Mouse (Mus musculus) gastrocnemius, adult 18-20 months (tissue): ENCODE results near the gene Kcnk2. TPM values are rescaled to one million over a fixed set of nuclear protein-coding genes. Genes with fewer than 3 reads are reported as not detected.

Experiments
- DNase-seq: peaks from one replicate; pipeline ENCODE4 v3.0.0; 2021; ENCODE audit warnings: low spot score
- long read RNA-seq, 2 experiments: library from polyadenylated mRNA; stranded (forward); transcript quantifications; one replicate each; pipeline ENCODE4 v2.0.0; 2021
- total RNA-seq, 2 experiments: library from RNA; stranded (reverse); gene quantifications; 2 replicates each; pipeline ENCODE4 v1.2.3; 2021

Kcnk2 gene
- 1 to 10 TPM; 1.2 to 1.9 TPM for total RNA-seq
- long read RNA-seq, experiment 1, partial matches to known transcripts = 0 of 4 reads
- long read RNA-seq, experiment 1, other reads (novel, unspliced or antisense) = 1 of 4 reads
- long read RNA-seq, experiment 2 = 0 reads

DNA sequence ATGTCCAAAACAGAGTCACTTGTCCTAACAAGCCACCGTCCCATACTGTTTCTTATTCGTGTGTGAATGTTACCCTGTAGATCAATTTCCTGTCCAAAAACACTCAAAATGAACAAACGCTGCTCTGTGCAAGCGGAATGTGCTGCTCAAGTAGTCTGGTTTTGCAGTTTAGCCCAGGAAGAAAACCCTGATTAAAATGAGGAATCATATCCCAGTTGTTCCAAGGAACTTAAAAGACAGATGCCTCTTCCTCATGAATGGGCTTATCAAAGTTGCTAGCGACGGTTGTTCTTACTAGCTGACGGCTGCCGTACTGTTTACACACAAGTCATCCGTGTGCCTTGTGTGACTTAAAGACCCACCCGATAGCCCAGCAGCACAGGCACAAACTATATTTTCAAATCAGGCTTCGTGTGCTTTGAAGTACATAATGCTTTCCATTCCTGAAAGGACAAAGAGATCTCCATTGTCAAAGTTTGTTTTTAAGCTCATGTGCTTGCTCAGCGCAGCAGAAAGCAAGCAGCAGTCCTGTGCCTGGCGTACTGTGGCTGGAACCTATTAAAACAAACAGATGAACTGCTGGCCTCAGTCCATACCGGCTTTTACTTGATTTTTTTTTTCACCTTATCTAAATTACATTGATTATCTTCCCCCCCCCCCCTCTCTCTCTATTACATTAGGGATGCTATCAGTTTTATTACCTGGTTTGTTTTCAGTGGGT is at the start of gene Kcnk2:
TSS of gene Kcnk2 (minus strand) at position 51 of the 721 bp plus-strand sequence.
- no peak for DNase-seq

DNA sequence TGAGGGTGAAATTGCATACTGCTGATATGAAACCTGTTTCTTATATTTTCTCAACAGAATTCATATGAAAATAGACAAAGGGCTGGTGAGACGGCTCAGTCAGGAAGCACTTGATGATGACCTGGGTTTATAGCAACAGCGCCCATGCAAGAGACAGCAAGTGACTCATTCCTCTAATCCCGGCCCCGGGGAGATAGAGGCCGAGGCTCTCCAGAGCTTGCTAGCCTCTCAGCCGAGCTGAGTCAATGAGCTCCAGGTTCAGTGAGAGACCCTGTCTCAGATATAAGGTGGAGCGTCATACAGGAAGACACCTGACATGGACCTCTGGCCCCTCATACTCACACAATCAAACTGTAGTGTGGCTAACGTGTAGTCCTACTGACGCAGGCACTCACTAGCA is 38.7 kb upstream of the Kcnk2 start:
- no peak for DNase-seq

DNA sequence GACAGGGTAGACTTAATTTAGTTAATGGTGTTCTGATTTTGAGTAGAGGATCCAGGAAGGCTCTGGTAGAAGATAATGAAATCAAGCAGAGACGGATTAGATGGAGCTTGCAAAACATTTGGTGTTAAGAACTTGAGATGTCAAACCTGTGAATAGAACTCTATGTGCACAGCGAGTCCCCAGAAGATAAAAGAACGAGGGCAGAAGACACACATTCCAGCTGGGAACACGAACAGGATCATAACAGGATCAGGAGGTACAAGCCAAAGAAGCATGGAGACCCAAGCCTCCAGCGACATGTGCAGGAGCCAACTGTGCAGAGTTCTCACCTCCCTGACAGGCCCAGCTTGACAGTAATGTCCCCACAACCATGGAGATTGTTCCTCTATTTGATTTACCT is 35.1 kb upstream of the Kcnk2 start:
- no peak for DNase-seq

DNA sequence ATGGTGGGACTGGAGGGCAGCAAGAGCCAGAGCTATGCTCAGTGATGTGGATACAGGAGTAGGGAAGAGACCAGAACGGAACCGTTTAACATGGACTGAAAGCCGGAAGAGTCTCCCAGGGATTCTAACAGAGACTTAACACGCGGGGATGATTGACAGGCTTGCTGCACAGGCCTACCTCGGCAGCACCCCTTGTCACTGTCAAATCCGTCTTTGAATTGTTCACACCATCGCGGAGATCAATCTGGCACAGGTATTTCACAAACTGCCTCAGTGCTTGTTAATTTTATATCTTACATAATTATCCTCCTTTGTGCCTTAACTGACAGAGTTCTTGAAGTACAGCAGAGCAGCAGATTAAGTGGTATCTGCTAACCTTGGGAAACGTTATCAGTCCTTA is 33.4 kb upstream of the Kcnk2 start:
- DNase-seq = no peak

DNA sequence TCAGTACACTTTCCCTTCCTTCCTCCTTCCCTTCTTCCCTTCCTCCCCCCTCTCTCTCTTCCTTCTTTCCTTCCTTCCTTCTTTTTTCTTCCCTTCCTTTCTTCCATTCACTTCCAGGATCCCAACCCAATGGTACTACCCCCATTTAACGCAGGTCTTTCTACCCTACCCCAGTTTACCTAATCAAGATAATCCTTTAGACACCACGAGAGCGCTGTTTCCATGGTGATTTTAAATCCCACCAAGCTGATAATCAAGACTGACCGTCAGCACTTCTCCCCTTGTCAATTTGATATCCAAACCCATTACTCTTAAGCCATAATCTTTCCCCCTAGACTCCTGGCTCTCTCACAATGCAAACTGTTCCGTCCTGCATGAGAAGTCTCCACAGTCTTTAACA is 29.4 kb upstream of the Kcnk2 start:
- DNase-seq = no peak

DNA sequence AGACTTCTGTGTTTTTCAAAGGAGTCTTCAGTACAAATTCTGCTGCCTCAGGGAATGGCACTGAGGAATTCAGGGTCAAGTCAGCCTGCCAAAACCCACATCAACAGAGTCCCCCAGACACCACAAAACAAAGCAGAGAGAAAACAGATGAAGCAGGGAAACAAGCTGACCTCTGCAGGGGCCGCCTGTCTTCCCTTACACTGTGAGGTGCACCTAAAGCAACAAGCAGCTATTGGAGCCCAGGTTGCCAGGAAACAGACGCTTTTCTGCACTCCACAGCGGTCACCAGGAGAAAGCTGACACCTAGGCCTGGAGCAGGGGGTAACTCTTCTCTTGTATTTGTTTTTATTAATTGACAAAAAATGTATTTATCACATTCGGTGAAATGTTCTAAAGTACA is 28.5 kb upstream of the Kcnk2 start:
- no peak for DNase-seq

DNA sequence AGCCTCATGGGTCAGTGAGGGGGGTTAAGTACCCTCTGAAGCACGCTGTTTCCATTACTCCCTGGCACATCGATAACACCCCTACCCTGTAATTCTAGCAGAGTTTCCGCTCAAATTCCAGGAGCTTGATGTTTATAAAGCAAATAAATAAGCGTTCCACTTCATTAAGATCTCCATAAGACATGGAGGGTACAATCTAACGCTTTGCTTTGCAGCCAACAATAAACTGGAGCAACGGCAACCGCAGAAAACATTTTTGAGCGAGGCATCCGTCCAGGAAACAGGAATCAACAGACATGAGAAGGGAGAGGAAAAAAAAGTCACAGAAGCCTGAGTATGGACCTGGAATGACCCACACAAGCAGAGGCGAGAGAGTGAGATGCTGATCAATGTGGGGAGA is 27.5 kb upstream of the Kcnk2 start:
- no peak for DNase-seq

DNA sequence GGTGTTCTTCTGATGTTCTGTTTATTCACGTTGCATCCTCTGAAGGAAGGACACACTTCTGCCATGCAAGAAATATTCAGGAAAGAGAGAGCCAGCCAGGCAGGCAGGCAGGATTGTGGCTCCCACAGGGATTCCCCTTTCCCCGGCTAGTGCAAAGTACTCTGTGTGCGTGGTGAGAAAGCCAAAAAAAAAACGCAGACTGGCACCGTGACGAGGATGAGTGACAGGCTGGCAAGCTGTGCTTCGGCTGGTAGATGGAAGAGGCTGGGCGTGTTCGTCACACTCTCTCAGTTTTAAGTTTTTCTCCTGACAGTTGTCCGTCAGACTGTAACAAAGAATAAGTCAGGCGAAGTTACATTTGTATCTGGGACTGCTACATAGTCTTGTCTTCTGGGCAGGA is 24.2 kb upstream of the Kcnk2 start:
- no peak for DNase-seq

DNA sequence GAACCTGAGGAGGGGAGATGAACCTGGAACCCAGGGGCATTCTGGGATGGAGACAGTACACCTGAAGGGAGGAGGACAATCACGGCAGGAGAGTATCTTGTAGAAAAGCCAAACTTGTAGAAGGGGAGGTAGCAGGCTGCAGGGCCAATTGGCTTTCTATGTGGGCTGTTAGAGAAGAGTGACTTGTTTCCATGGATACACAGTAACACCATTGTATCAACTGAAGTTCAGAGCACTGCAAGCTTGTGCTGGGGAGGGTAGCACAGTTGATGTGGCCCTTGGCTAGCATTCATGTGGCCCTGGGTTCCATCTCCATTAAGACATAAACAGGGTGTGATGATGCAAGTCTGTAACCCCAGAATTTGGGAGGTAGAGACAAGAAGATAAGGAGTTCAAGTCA is 17.8 kb upstream of the Kcnk2 start:
- no peak for DNase-seq

DNA sequence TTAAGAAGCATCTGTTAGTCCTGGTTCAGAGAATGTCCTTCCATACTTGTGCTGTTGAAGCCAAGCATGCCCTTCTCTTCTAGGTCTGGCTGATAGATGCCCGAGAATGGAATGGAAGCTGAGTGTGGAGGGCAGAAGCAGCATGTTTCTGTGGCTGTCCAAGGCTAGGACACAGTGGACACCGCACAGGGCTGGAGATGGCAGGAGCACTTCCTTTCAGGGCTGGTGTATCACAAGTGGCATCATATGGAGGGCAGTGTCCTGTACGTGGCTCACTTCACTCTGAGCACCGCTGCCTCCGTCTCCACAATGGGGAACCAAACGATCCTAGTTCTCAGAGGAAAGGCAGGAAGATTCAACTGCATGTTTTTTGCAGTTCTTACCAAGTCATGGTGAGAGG is 7.8 kb upstream of the Kcnk2 start:
- no peak for DNase-seq

DNA sequence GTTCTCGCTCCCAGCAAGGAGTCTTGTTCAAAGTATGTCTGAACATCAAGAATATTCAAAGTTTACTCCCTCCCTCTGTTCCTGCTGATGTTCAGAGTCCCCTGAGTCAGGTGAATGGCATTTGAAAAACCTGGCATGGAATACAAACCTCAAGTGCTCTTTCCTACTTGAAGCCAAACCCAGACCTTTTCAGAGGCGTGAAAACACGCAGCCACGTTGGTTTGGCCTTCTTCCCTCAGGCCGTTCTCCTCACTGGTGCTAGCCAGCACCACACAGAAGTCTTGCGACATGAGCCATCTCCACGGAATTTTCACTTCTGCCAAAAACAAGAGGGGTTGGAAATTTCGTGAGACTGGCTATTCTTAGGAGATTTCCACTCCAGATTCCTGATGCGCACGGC is 3.1 kb upstream of the Kcnk2 start:
- DNase-seq = peak; percentile 40

DNA sequence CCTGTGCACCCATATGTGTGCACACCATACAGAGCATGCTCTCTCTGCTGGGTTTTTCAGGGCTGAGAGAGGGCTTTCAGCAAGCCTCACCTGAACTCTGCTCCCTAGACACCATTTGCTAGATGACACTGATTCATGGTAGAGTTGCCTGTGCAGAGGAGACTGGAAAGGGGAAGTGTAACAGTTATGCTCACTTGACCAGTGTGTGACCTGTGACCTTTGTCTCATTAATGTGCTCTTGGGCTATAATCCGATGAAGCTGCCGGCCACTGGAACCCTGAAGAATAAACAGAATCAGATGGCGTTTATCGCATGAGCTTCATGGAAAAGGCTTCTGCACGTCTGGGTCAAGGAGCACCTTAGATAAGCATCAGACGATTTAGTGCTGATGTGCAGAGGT is 1.5 kb upstream of the Kcnk2 start:
- no peak for DNase-seq

DNA sequence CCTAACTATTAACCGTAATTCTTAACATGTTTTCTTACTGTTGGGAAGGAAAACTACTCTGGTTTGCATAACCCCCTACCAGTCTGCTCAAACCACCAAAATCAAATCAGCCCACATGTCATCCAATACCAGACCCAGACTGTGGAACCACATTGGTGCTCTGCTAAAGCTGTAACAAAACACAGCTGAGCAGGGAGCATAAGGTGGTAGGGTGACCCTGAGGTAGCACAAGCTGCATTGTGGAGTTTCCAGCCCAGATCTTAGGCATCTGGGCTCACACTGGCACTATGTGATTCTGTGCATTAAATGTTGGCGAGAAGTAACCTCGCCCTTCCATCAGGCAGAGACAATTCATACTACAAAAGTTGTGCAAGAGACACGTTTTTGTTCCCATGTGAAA is 1.1 kb upstream of the Kcnk2 start:
- DNase-seq = no peak

DNA sequence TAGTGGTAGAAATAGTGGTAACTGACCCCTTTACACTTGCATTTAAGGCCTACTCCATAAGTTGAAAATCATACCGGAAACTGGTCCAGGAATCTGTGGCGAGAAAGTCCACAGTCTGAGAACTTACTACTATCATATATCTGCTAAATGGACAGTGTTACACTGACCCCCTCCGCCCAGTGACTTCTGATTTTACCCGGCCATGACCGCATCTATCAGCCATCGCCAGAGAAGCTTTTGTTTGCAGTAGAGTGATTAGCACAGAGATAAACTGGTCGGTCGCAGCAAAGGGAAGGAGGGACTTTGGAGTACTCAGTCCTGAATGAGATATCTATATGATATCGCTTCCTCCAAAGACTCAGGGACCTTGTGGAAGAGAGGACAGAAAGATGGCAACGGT is 15.2 kb downstream of the Kcnk2 start:
- no peak for DNase-seq

DNA sequence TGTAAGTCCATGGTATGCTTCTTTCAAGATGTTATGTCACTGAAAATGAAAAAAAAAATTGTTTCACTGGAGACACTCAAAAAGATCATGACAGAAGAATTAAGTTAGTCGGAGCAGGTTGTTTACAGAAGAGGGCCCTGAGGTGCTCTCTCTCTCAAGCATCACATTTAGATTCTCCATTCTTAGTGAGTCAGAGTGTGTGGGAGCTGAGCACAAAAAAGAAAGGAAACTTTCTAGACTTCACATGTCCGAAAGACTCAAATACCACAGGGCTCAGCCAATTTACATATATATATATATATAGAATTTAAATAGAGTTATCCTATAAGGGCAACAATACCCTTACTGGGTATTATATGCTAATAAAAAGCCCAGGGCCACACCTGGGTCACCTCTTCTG is 15.9 kb downstream of the Kcnk2 start:
- DNase-seq = no peak

DNA sequence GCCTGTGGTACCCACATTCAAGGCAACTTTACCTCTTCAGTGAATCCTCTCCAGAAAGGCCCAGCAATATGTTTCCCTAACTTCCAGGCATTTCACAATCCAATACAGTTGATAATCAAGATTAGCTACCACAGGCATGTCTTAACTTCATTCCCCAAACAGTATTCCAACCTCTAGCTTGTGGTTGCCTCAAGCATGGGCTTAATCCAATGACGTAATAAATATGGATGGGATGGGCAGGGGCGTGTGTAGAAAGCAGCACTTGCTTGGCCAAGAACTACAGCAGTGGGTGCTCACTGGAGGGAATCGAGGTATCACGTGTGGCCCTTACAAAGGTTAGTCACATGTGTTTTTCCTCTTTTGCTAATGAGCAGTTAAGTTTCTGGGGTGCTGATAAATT is 34.4 kb downstream of the Kcnk2 start:
- no peak for DNase-seq

DNA sequence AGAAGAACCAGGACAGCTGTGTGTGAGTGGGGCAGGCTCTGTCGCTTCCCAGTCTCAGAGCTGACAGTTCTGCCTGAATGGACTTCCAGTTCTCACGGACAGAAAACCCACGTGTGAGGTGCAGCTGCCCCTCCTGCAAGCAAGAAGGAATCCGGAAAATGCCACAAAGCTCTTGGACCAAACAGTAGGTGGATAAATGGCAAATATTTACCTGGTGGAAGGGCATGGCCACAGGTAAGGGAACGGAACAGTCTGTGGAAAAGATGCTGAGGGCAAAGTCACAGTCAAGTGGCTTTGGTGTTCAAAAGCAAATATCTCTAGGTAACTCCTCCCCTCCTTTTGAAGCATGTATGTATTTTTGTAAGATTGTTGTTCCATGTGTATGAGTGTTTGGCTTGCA is 37.9 kb downstream of the Kcnk2 start:
- no peak for DNase-seq

DNA sequence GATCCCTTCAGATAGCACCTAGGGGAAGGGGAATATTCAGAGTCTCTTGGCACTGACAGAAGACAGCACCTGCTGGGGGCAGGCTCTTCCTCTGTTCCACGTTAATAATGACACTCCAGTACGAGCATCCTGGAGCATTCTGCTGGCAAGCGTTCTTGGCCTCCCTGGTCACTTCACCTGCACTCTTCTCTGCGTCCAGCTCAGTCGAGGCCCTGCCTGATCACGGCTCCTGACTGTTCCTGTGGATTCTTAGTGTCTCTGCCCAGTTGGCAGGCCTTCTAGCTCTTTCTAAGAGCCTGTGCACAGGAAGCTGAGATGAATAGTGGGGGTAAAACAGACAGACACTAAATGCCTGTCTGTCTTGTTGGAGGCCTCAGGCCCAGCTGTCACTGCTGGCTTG is 39.5 kb downstream of the Kcnk2 start:
- no peak for DNase-seq

DNA sequence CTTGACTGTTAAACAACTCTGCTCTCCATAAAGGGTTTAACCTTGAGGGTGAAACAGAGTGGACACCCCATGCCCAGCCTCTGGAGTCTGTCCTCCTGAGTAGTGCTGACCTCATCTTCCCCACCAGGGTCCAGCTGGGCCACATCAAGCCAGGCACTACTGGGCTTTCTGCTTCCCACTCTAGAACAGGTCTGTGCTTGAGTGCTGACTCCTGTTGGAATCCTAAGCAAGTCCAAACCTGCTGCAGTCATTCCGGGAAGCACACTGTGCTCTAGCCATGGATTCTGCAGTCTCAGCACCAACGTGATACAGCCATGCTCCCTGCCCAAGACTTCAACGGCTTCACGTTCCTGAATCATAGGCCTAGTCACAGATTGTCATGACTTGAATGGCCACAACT is 42.4 kb downstream of the Kcnk2 start:
- no peak for DNase-seq

DNA sequence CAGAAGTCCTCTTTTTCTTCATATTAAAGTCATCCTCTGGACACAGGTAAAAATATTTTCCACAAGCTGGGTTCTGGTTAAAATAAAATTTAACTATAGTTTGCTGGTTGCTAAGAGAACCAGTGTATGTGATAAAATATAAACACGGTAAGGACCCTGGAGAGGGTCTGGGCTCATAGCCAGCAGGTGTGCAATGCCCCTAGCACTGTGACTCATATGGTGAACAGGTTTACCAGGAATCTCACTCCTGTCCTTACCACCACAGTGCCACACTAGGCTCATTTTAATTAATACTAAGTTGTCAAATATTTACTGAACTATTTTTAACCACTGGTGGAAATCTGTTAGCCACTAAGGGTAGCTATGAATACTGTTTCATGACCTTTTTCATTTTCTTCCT is 48.2 kb downstream of the Kcnk2 start:
- no peak for DNase-seq

DNA sequence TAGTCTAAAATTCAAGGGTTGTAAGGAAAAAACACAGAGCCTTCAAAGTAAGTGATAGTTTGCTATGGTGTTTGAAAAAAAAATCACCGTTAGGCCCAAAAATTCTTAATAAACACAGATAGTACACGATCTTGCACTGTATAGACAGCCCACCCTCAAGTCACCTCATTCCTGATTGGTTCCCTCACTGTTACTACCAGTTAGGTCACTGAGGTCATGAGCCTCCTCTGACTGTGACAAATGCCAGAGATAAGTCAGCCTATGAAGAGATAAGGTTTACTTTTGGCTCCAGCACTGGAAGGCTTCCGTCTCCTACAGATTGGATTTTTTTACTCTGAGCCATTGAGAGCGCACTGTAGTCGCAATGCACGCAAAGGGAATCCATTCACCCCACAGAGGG is 50.3 kb downstream of the Kcnk2 start:
- no peak for DNase-seq

DNA sequence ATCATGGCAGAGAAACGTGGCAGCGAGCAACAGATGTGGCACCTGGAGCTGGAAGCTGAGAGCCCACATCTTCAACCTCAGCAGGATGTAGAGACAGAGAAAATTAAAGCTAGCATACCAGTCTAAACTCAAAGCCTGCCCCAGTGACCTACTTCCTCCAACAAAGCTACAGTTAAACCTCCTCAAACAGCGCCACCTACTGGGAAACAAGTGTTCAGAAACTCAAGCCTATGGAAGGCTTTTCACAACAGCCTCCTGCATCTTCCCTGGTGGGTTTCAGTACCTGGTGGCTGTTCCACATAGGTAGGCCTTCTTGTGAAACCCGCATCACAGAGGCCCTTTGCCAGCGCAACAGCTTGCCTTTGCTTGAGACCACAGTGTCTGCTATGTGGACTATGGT is 52.9 kb downstream of the Kcnk2 start:
- no peak for DNase-seq

DNA sequence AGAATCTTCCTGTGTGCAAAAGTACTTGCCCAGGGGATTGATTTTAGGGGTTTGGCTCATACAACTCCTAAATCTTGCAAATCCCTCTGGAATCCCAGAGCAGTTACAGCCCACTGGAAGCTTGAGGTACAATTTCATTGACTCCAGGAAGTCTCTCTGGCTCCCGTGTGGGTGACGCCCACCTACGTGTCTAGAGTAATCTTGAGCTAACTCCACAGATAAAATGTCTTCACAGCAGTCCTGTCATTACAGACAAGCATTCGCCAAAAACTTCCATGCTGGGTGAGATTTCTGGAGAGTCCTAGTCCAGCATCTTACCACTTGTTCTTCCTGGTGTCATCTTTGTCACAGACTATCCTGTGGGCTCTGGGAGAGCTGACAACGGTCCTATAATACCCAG is 56.9 kb downstream of the Kcnk2 start:
- DNase-seq = no peak
